Mouse (Mus musculus) kidney, adult 2 months (tissue): ENCODE measurements around the gene Hmgcs2.
A peak's percentile ranks its signal among the peaks of the same experiment; 100 is the strongest.

Experiments used
- CTCF ChIP-seq: fragments of 200-500 bp; conservative IDR thresholded peaks from 2 replicates; pipeline ENCODE4 v1.5.1; 2011; ENCODE audit warnings: low read depth, mild to moderate bottlenecking, control low read depth, low read length, moderate library complexity, mixed read lengths; ENCODE audit not compliant: insufficient read depth, insufficient read length
- POLR2A ChIP-seq: fragments of 200-500 bp; IDR thresholded peaks from one replicate; pipeline ENCODE4 v1.6.1; 2011; ENCODE audit warnings: low read depth, low read length, control low read depth

DNA sequence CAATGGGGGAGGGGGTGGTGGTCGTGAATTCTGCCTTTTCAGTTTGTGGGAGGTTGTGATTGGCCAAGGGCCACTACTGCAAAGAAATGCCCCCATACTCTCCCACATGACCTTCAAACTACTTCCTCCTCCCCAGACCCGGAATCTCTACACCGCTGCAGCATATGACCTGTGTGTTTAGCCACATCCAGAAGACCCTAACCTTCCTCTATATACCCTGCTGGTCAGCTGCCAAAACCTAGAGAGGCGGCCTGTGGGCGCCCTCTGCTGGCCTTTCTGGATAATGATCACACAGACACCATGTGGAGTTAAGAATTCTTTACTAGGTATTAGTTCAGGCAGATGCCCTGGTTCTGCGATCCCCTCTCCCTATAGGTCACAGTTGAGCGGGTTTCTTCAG, 32.6 kb downstream of the Hmgcs2 start:
- no peak for TF ChIP-seq POLR2A
- peak; percentile 61 for TF ChIP-seq CTCF
